Mouse (Mus musculus): Measurements from ENCODE around the gene Arl8b. TPM values are rescaled to one million over a fixed set of nuclear protein-coding genes. Genes with fewer than 3 reads are reported as not detected.
A peak's percentile ranks its signal among the peaks of the same experiment; 100 is the strongest.

Arl8b gene
- total and polyA plus RNA-seq, 3 experiments, result 37.7 to 120 (median 75.2) TPM

- TF ChIP-seq USF1 (IDR thresholded peaks at IDR 0.05; ENCODE audit: low read depth, low read length) (peak; percentile 79), TAL1 (IDR thresholded peaks at IDR 0.05; ENCODE audit: low read length) (no peak), ZKSCAN1 (IDR thresholded peaks at IDR 0.05; ENCODE audit: low read depth, low read length) (no peak), E2F4 (IDR thresholded peaks at IDR 0.05; ENCODE audit: borderline replicate concordance, low read depth, low read length) (no peak)
These were observed 1.0 kb upstream of the Arl8b start (continued) for GRCm38 (mm10) chr6:108781865-108782264.

GRCm38 (mm10) chr6:108783184-108783881, 434 bp downstream of the Arl8b start:
- no peaks in the 10 kb centered on the region for H3K9me3 ChIP-seq (replicated peaks; ENCODE audit: insufficient read depth, low read length)
- peaks cover 40% of the 10 kb centered on the region for H3K79me2 ChIP-seq (ENCODE audit: control insufficient read depth, insufficient read depth, low read length, poor library complexity)
- DNase-seq (ENCODE audit: low read depth, low spot score), result peak; percentile 58
- TF ChIP-seq SIN3A (IDR thresholded peaks at IDR 0.05; ENCODE audit: low read length) (0 out of 2 replicates have a peak, but pooled peaks have one; percentile 49), JUND (IDR thresholded peaks at IDR 0.05; ENCODE audit: low read depth, low read length) (no peak)
- peak overlapping the region; percentile 96 for H3K9ac ChIP-seq (ENCODE audit: control insufficient read depth, low read depth, low read length, poor library complexity, severe bottlenecking)
- H3K4me1 ChIP-seq (ENCODE audit: control insufficient read depth in 1 of 2, insufficient read depth in 2 of 2, low read length in 2 of 2), result peaks cover 6 to 12% of the 10 kb centered on the region in 2 experiments; a peak in 3 of 4 replicates
- peak overlapping the region; percentile 73 for H3K27ac ChIP-seq (ENCODE audit: control insufficient read depth, low read depth, low read length)
- peak overlapping the region; percentile 85 to 98 for H3K4me3 ChIP-seq (ENCODE audit: control insufficient read depth in 1 of 2, insufficient read depth in 1 of 2, low read depth in 2 of 2, low read length in 2 of 2)
- no peaks in the 10 kb centered on the region for H3K27me3 ChIP-seq (ENCODE audit: control insufficient read depth in 1 of 2, insufficient read depth in 2 of 2, low read length in 2 of 2)
- peaks cover 0 to 24% of the 10 kb centered on the region in 2 experiments; a peak in 2 of 4 replicates for H3K36me3 ChIP-seq (ENCODE audit: control insufficient read depth in 1 of 2, insufficient read depth in 2 of 2, low read length in 2 of 2)

GRCm38 (mm10) chr6:108784056-108784455, 1.2 kb downstream of the Arl8b start:
- Histone ChIP-seq H3K27me3 (ENCODE audit: control insufficient read depth in 1 of 2, insufficient read depth in 2 of 2, low read length in 2 of 2) (no peaks in the 10 kb centered on the region), H3K79me2 (ENCODE audit: control insufficient read depth, insufficient read depth, low read length, poor library complexity) (peaks cover 46% of the 10 kb centered on the region), H3K9ac (ENCODE audit: control insufficient read depth, low read depth, low read length, poor library complexity, severe bottlenecking) (peak overlapping the region; percentile 96), H3K4me3 (ENCODE audit: control insufficient read depth in 1 of 2, insufficient read depth in 1 of 2, low read depth in 2 of 2, low read length in 2 of 2) (peak overlapping the region; percentile 85 to 98), H3K36me3 (ENCODE audit: control insufficient read depth in 1 of 2, insufficient read depth in 2 of 2, low read length in 2 of 2) (peaks cover 2 to 19% of the 10 kb centered on the region in 2 experiments; a peak in 3 of 4 replicates), H3K9me3 (replicated peaks; ENCODE audit: insufficient read depth, low read length) (no peaks in the 10 kb centered on the region), H3K4me1 (ENCODE audit: control insufficient read depth in 1 of 2, insufficient read depth in 2 of 2, low read length in 2 of 2) (peaks cover 1 to 7% of the 10 kb centered on the region in 2 experiments; a peak in 3 of 4 replicates), H3K27ac (ENCODE audit: control insufficient read depth, low read depth, low read length) (no peak overlapping the region)
- peak; percentile 63 for DNase-seq (ENCODE audit: low read depth, low spot score)
- TF ChIP-seq ELF1 (IDR thresholded peaks at IDR 0.05; ENCODE audit: low read depth, low read length) (no peak), NRF1 (IDR thresholded peaks at IDR 0.05; ENCODE audit: insufficient read depth, low read depth, low read length, poor library complexity, severe bottlenecking) (no peak), EP300 (IDR thresholded peaks at IDR 0.05; ENCODE audit: low read depth in 1 of 2, low read length in 2 of 2) (no peak), POLR2A (IDR thresholded peaks at IDR 0.05; ENCODE audit: control insufficient read depth in 1 of 2, insufficient read depth in 1 of 2, low read depth in 1 of 2, low read length in 2 of 2, poor library complexity in 1 of 2) (no peak), CTCF (IDR thresholded peaks at IDR 0.05 in 2 of 3, conservative IDR thresholded peaks at IDR 0.05 in 1 of 3; ENCODE audit: control insufficient read depth in 1 of 3, insufficient read depth in 1 of 3, low read depth in 2 of 3, low read length in 3 of 3, poor library complexity in 1 of 3, severe bottlenecking in 1 of 3) (no peak), MAZ (IDR thresholded peaks at IDR 0.05; ENCODE audit: low read depth, low read length) (no peak), MAFK (IDR thresholded peaks at IDR 0.05; ENCODE audit: borderline replicate concordance, low read depth, low read length) (no peak)
